Mouse (Mus musculus) kidney, embryonic 15.5 days (tissue): ENCODE results near the gene Tmem198. TPM values are rescaled to one million over a fixed set of nuclear protein-coding genes. Genes with fewer than 3 reads are reported as not detected.
A peak's percentile ranks its signal among the peaks of the same experiment; 100 is the strongest.

Source experiments
- ATAC-seq: fragments of 200-750 bp; cut with Nextera tagmentation; replicated peaks from 2 replicates; pipeline ENCODE4 v1.8.0; 2017; ENCODE audit warnings: moderate TSS enrichment; ENCODE audit not compliant: low FRiP score
- H3K27ac ChIP-seq: fragments of 300-500 bp; sonication (generic); 2 replicates; pipeline ENCODE4 v1.5.1; 2015; ENCODE audit warnings: mild to moderate bottlenecking, inconsistent platforms
- H3K27me3 ChIP-seq: fragments of 300-500 bp; sonication (generic); 2 replicates; pipeline ENCODE4 v1.6.1; 2015; ENCODE audit warnings: inconsistent platforms
- H3K36me3 ChIP-seq: fragments of 300-500 bp; sonication (generic); 2 replicates; pipeline ENCODE4 v1.6.1; 2015; ENCODE audit warnings: inconsistent platforms
- H3K4me1 ChIP-seq: fragments of 300-500 bp; sonication (generic); 2 replicates; pipeline ENCODE4 v1.6.1; 2015; ENCODE audit warnings: inconsistent platforms
- H3K4me2 ChIP-seq: fragments of 300-500 bp; sonication (generic); 2 replicates; pipeline ENCODE4 v1.6.1; 2015; ENCODE audit warnings: moderate library complexity, mild to moderate bottlenecking, inconsistent platforms
- H3K4me3 ChIP-seq: fragments of 300-500 bp; sonication (generic); replicated peaks from 2 replicates; pipeline ENCODE4 v1.5.1; 2015; ENCODE audit warnings: mild to moderate bottlenecking, inconsistent platforms
- H3K9ac ChIP-seq: fragments of 300-500 bp; sonication (generic); 2 replicates; pipeline ENCODE4 v1.6.1; 2015; ENCODE audit warnings: mild to moderate bottlenecking, inconsistent platforms
- H3K9me3 ChIP-seq: fragments of 300-500 bp; sonication (generic); replicated peaks from 2 replicates; pipeline ENCODE4 v1.6.1; 2016; ENCODE audit warnings: inconsistent platforms
- WGBS: fragments of 180-500 bp; shearing (Covaris S2); methylation state at CpG from one replicate; pipeline ENCODE4 v1.1.7; 2015; ENCODE audit warnings: mixed read lengths; 5-methylcytosine and 5-hydroxymethylcytosine counted together
- polyA plus RNA-seq: library from polyadenylated mRNA; unstranded; fragments of >200 nt; fragmentation: Nextera tagmentation; extraction: Ambion mirVana; gene quantifications from 2 replicates; pipeline ENCODE4 v1.2.1, GENCODE M21; 2015

Gene Tmem198
- polyA plus RNA-seq, 1 experiment from 2014 or later = 1.2 TPM

DNA sequence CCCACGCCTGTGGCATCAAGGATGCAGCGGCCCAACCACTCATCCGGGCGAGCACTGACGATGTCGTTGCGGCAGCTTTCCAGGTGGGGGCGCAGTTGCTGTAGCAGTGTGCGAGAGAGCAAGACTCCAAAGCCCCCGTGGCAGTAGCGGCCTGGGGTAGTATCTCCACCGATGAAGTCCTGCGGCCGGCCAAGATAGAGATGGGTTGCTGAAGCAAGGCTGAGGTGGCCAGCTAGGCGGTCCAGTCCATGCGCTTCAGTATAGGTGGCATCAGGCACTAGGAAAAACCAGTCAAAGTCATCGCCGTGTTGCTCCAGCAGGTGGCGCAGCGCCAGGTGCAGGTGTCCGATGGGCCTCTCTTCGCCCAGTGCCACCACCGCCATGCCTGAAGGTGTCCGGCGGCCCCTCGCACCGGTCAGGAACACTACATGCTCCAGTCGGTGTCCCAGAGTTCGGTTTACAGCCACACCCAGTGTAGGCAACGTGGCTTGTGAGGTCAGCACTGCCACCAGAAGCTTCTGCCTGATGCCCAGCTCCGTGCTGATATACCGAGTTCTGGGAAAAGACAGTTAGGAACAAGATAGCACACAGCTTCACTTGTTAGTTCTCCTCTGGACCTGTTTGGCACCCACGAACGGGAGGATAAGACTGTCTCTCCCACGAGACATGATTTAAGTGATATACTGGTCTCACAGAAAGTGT, 1.9 kb upstream of the Tmem198 start:
- H3K4me3 ChIP-seq = peak overlapping the region; percentile 82
- 10% methylated on average over 35 of the region's 35 CpGs for WGBS
- 0 out of 2 replicates have a peak, but pooled peaks have one; percentile 1 for ATAC-seq

DNA sequence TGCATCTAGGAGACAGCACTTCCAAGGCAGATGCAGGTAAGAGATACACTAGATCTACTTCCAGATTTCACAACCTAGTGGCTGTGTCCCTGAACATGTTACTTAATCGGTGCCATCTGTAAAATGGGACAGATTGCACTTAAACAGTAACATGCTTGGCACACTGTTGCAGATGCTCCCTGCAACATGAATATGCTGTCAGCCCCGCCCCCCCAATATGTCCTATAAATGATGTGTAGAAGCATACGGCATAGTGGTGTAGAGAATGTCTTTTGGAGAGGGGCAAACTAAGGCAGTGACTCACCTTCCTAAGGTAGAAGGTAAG, 1.4 kb upstream of the Tmem198 start:
- Histone ChIP-seq H3K9me3 (no peaks in the 10 kb centered on the region), H3K4me1 (peaks cover 33% of the 10 kb centered on the region), H3K9ac (no peak overlapping the region), H3K27ac (no peak overlapping the region), H3K4me3 (peak overlapping the region; percentile 82), H3K4me2 (peak overlapping the region; percentile 90), H3K27me3 (peaks cover 72% of the 10 kb centered on the region), H3K36me3 (peaks cover 41% of the 10 kb centered on the region)
- no peak for ATAC-seq
- 40% methylated on average over 3 of the region's 3 CpGs for WGBS

More for the DNA sequence above, 1.9 kb upstream of the Tmem198 start:
- Histone ChIP-seq H3K36me3 (peaks cover 46% of the 10 kb centered on the region), H3K9me3 (no peaks in the 10 kb centered on the region), H3K27ac (no peak overlapping the region), H3K9ac (no peak overlapping the region), H3K4me2 (peak overlapping the region; percentile 90), H3K4me1 (peaks cover 28% of the 10 kb centered on the region), H3K27me3 (peaks cover 71% of the 10 kb centered on the region)

DNA sequence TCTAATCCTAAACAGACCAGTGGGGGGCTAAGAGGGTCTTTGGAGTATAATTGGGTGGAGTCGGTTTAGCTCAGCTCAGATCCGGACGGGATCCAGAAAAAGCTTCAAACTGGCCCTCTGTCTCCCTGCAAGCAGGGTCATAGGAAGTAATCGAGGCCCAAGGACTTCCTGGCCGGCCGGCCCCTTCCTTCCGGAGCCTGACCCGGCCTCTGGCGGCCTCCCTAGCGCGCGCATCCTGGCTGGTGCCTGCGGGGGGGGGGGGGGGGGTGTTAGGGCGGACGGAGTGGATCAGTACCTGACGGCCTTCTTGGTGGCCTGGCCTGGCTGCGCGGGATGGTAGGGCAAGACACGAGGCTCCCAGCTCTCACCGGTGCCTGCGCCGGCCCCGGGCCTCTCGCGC, 835 bp upstream of the Tmem198 start:
- H3K27ac ChIP-seq = peak overlapping the region; percentile 82
- H3K4me2 ChIP-seq = peak overlapping the region; percentile 90
- H3K36me3 ChIP-seq = peaks cover 35% of the 10 kb centered on the region
- no peak; the same call in 1 of the 2 replicates for ATAC-seq
- 0% methylated on average over 25 of the region's 25 CpGs for WGBS
- no peaks in the 10 kb centered on the region for H3K9me3 ChIP-seq
- peak overlapping the region; percentile 82 for H3K4me3 ChIP-seq
- H3K4me1 ChIP-seq = peaks cover 35% of the 10 kb centered on the region
- H3K27me3 ChIP-seq = peaks cover 74% of the 10 kb centered on the region
- peak overlapping the region; percentile 68 for H3K9ac ChIP-seq

DNA sequence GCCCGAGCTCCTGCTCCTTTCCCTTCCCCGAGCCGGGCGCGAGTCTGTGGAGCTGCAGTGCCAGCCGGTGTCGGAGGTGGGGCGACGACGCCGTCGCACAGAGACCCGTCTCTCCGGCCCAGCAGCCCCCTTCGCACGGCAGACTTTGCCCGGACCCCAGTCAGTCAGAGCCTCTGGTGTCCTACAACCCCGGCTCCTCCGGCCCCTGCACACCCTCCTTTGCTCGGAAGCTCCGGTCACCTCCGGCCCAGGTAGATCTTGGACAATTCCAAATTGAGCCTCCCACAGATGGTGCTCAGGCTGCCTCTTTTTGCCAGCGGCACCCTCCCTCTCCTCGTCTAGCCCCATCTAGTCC, 280 bp downstream of the Tmem198 start:
- peaks cover 24% of the 10 kb centered on the region for H3K36me3 ChIP-seq
- H3K4me1 ChIP-seq = peaks cover 40% of the 10 kb centered on the region
- H3K9me3 ChIP-seq = no peaks in the 10 kb centered on the region
- peaks cover 78% of the 10 kb centered on the region for H3K27me3 ChIP-seq
- H3K27ac ChIP-seq = no peak overlapping the region
- peak overlapping the region; percentile 82 for H3K4me3 ChIP-seq
- peak overlapping the region; percentile 90 for H3K4me2 ChIP-seq
- 1% methylated on average over 21 of the region's 24 CpGs for WGBS
- H3K9ac ChIP-seq = no peak overlapping the region
- no peak for ATAC-seq

DNA sequence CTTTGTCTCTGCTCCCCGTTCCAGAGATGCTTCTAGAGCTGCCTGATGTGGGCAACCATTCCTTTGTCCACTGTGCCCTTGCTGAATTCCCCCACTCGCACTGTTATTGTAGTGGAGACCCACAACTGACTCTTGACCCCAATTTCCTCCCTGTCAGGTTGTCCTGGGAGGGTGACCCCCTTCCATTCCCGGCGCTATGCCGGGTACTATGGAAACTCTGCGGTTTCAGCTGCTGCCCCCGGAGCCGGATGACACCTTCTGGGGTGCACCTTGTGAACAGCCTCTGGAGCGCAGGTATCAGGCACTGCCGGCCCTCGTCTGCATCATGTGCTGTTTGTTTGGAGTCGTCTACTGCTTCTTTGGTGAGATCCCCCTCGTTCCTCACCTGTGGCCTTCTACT, 704 bp downstream of the Tmem198 start:
- no peak for ATAC-seq
- peaks cover 78% of the 10 kb centered on the region for H3K27me3 ChIP-seq
- no peak overlapping the region for H3K27ac ChIP-seq
- H3K36me3 ChIP-seq = peaks cover 20% of the 10 kb centered on the region
- H3K4me2 ChIP-seq = peak overlapping the region; percentile 90
- no peaks in the 10 kb centered on the region for H3K9me3 ChIP-seq
- 13% methylated on average over 13 of the region's 13 CpGs for WGBS
- H3K9ac ChIP-seq = no peak overlapping the region
- peaks cover 40% of the 10 kb centered on the region for H3K4me1 ChIP-seq
- peak overlapping the region; percentile 82 for H3K4me3 ChIP-seq

DNA sequence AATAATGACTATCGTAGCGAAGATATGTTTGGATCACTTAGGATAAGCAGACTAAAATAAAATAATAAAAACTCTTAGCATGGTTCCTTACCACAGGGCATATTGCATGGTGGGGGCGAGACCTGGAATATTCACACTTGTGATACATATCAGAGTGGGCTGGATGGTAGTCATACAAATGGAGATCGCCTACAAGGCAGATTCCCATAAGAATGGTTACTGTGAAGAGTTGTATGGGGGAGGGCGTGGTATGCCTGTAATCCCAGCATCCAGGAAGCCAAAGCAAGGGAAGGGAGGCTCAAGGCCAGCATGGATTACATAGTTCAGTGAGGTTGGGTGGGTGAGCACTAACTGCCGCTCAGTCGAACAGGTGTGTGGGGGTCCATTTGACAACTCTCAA, 1.4 kb downstream of the Tmem198 start:
- 83% methylated on average over 7 of the region's 7 CpGs for WGBS
- no peak for ATAC-seq

DNA sequence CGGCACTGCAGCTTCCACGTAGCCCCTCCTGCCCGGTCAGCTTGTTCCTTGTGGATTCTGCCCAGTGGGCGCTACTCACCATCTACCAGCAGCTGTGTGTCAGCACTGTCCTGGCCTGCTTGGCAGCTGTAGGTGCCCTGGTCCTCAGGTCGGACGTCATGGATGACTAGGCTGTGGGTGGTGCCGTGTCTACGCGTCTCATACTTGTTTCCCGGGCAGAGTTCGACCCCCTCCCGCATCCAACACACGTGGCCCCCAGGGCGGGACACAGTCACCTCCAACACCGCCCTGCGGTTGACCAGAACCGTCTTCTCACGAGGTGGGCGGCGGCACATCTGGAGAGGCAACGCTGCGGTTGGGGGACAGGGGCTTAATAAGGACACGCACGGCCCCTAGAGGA, 7.2 kb downstream of the Tmem198 start:
- peaks cover 38% of the 10 kb centered on the region for H3K4me1 ChIP-seq
- H3K27ac ChIP-seq = no peak overlapping the region
- H3K4me2 ChIP-seq = peak overlapping the region; percentile 89
- peaks cover 28% of the 10 kb centered on the region for H3K36me3 ChIP-seq
- no peaks in the 10 kb centered on the region for H3K9me3 ChIP-seq
- no peak overlapping the region for H3K9ac ChIP-seq
- no peak for ATAC-seq
- H3K27me3 ChIP-seq = peaks cover 80% of the 10 kb centered on the region
- 11% methylated on average over 24 of the region's 24 CpGs for WGBS
- peak overlapping the region; percentile 58 for H3K4me3 ChIP-seq

More for the DNA sequence above, 1.4 kb downstream of the Tmem198 start:
- Histone ChIP-seq H3K4me3 (no peak overlapping the region), H3K9me3 (no peaks in the 10 kb centered on the region), H3K36me3 (peaks cover 13% of the 10 kb centered on the region), H3K9ac (no peak overlapping the region), H3K27ac (no peak overlapping the region), H3K4me2 (no peak overlapping the region), H3K27me3 (peaks cover 78% of the 10 kb centered on the region), H3K4me1 (peaks cover 40% of the 10 kb centered on the region)

DNA sequence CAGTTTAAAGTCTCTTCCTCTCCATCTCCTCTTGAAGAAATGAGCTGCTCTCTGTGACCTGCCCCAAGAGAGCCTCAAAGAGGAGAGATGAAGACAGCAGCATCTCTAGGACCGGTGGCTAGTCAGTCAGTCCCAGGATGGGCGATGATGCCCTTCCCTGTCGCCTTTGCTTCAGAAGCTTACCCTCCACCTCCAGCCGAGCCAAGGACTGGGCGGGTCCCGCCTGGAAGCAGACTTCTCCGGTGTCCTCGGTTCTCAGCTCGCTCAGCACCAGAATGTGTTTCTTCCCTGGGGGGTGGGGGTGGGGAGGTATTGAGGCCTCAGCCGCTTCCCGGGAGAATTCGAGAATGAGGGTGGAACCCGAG, 7.7 kb downstream of the Tmem198 start:
- Histone ChIP-seq H3K9me3 (no peaks in the 10 kb centered on the region), H3K4me1 (peaks cover 38% of the 10 kb centered on the region), H3K27me3 (peaks cover 76% of the 10 kb centered on the region), H3K36me3 (peaks cover 32% of the 10 kb centered on the region), H3K4me2 (peak overlapping the region; percentile 89), H3K9ac (0 out of 2 replicates have a peak overlapping the region, but pooled peaks have one; percentile 34), H3K27ac (no peak overlapping the region), H3K4me3 (peak overlapping the region; percentile 58)
- WGBS = 1% methylated on average over 13 of the region's 13 CpGs
- ATAC-seq = peak; percentile 12

DNA sequence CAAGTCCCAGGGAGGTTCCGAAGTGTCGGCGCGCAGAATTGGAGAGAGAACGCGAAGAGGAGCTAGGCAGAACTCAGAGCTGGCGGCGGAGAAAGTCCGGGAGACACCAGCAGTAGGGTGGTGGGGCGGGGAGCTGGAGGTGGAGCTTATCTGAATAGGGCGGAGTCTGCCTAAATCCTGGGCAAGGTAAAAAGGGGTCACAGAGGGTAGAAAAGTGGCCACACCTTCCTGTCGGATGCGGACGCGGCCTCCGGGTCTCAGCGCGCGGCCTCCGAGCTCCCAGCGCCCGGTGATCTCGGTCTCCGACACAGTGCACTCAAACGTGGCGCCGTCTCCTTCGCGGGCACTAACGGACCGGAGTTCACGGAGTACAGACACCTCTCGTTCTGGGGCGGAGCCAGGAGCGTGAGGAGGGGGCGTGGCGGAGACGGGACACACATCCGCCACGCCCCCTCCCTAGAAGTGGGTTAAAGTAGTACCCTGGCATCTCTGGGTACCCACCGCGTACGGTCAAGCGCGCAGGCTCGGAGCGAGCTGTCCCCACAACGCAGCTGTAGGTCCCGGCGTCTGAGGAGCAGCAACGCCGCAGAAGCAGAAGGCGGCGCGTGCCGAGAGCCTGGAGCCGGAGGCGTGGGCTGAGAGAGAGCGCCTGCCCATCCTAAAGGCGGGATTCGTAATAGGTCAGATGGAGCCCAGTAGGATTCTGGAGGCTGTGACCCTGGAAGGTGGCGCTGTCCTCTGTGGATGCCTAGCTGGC, 8.3 kb downstream of the Tmem198 start:
- peak; percentile 69 for ATAC-seq
- Histone ChIP-seq H3K36me3 (peaks cover 37% of the 10 kb centered on the region), H3K9ac (peak overlapping the region; percentile 34; the same call in 1 of the 2 replicates), H3K27me3 (peaks cover 73% of the 10 kb centered on the region), H3K4me2 (peak overlapping the region; percentile 89), H3K4me3 (peak overlapping the region; percentile 58), H3K4me1 (peaks cover 35% of the 10 kb centered on the region), H3K9me3 (no peaks in the 10 kb centered on the region), H3K27ac (no peak overlapping the region)
- under 1% methylated on average over 62 of the region's 62 CpGs for WGBS

DNA sequence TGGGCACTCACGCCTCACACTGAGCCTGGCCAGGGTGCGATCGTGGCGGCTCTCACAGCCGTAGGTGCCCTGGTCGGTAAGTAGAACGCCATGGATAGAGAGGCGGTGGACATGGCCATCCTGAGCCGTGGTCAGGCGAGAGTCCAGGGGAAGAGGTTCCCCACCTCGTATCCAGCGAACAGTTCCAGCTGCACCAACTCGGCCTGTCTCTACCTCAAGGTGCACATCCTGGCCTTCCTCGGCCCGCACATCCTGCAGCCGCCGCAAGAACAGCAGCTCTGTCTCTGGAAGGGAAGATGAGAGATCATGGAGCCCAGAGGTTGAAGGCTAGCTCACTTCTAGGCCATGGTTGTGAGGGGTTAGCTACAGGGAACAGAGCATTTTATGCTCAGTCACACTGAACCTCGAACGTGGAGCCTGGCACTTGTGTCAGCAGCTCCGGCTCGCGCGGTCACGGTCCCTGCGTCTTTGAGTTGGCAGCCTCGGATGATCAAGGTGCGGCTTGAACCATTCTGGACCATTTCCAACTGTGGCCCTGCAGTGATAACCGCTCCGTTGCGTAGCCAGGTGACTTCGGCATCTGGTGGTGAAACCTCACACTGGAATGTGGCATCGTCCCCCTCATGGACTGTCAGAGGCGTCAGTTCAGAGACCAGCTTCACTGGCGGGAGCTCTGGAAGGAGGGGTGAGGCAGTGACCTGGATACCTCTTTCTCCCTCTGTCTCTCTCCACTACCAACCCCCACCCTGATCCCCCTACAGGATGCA, 11.6 kb downstream of the Tmem198 start:
- Histone ChIP-seq H3K36me3 (peaks cover 55% of the 10 kb centered on the region), H3K27ac (no peak overlapping the region), H3K4me3 (no peak overlapping the region), H3K9me3 (no peaks in the 10 kb centered on the region), H3K4me2 (no peak overlapping the region), H3K27me3 (peaks cover 43% of the 10 kb centered on the region), H3K9ac (no peak overlapping the region), H3K4me1 (peaks cover 38% of the 10 kb centered on the region)
- no peak for ATAC-seq
- WGBS = 89% methylated on average over 34 of the region's 34 CpGs

DNA sequence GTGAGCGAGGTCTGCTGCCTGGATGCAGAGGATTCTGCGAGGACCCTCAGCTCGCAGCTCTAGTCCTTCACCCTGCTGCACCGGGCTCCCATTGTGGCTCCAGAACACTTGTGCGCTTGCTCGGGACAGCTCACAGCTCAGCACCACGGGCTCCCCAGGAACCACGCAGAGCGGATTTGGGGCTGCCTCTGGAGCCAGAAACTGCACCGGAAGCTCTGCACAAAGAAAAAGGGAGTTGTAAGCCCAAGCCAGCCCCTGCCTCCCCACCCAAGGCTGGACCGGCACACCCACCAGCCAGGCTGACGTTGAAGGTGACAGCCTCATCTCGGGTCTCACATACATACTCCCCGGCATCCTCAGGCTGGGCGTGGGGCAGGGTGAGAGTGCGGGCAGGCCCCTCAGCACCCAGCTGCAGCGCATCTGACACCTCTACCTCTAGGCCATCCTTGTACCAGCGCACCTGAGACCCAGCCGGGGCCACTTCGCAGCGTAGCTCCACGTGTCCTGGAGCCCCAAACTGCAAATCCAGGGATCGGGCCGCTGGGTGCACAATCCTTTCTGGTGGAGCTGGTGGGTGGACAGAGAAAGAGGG, 13.3 kb downstream of the Tmem198 start:
- peaks cover 27% of the 10 kb centered on the region for H3K27me3 ChIP-seq
- H3K4me1 ChIP-seq = peaks cover 30% of the 10 kb centered on the region
- no peak overlapping the region for H3K4me2 ChIP-seq
- no peak overlapping the region for H3K27ac ChIP-seq
- 68% methylated on average over 24 of the region's 24 CpGs for WGBS
- H3K9me3 ChIP-seq = no peaks in the 10 kb centered on the region
- ATAC-seq = no peak
- no peak overlapping the region for H3K4me3 ChIP-seq
- no peak overlapping the region for H3K9ac ChIP-seq
- peaks cover 72% of the 10 kb centered on the region for H3K36me3 ChIP-seq
